Mouse (Mus musculus): ENCODE measurements around the gene Retsat. TPM values are rescaled to one million over a fixed set of nuclear protein-coding genes. Genes with fewer than 3 reads are reported as not detected.

Retsat gene
- polyA plus RNA-seq, 1 experiment from 2014 or later: 9.5 TPM

GRCm38 (mm10) chr6:72593914-72594313 is 4.4 kb upstream of the Retsat start:
- H3K4me1 ChIP-seq (ENCODE audit: control insufficient read depth, insufficient read depth, low read length): no peaks in the 10 kb centered on the region
- H3K4me3 ChIP-seq (ENCODE audit: low read depth, low read length): no peak overlapping the region
- no peak overlapping the region for H3K9ac ChIP-seq (replicated peaks; ENCODE audit: low read length)
- H3K4me2 ChIP-seq (ENCODE audit: low read depth, low read length): no peak overlapping the region
- WGBS: 67% methylated on average over 5 of the region's 5 CpGs
- no peak overlapping the region for H3K27ac ChIP-seq (replicated peaks; ENCODE audit: low read depth, low read length)
- ATAC-seq (replicated peaks; ENCODE audit: insufficient number of reproducible peaks, low FRiP score, low TSS enrichment, low read depth) (no peak), DNase-seq (ENCODE audit: low spot score) (no peak)
- no peaks in the 10 kb centered on the region for H3K9me3 ChIP-seq (replicated peaks; ENCODE audit: control insufficient read depth, low read length)
- no peaks in the 10 kb centered on the region for H3K36me3 ChIP-seq (replicated peaks; ENCODE audit: control insufficient read depth, insufficient read depth, low read depth, low read length)
- no peaks in the 10 kb centered on the region for H3K27me3 ChIP-seq (ENCODE audit: control insufficient read depth, insufficient read depth, low read length)

GRCm38 (mm10) chr6:72597083-72597874 is 996 bp upstream of the Retsat start:
- Histone ChIP-seq H3K4me3 (ENCODE audit: low read depth, low read length) (peak overlapping the region; percentile 60), H3K9me3 (replicated peaks; ENCODE audit: control insufficient read depth, low read length) (no peaks in the 10 kb centered on the region), H3K36me3 (replicated peaks; ENCODE audit: control insufficient read depth, insufficient read depth, low read depth, low read length) (no peaks in the 10 kb centered on the region), H3K27ac (replicated peaks; ENCODE audit: low read depth, low read length) (no peak overlapping the region), H3K9ac (replicated peaks; ENCODE audit: low read length) (peak overlapping the region; percentile 70), H3K27me3 (ENCODE audit: control insufficient read depth, insufficient read depth, low read length) (no peaks in the 10 kb centered on the region), H3K4me2 (ENCODE audit: low read depth, low read length) (peak overlapping the region; percentile 75), H3K4me1 (ENCODE audit: control insufficient read depth, insufficient read depth, low read length) (no peaks in the 10 kb centered on the region)
- WGBS: 50% methylated on average over 13 of the region's 13 CpGs
- ATAC-seq (replicated peaks; ENCODE audit: insufficient number of reproducible peaks, low FRiP score, low TSS enrichment, low read depth): no peak
- no peak for DNase-seq (ENCODE audit: low spot score)

- DNase-seq (ENCODE audit: low spot score) (peak; percentile 30), ATAC-seq (replicated peaks; ENCODE audit: insufficient number of reproducible peaks, low FRiP score, low TSS enrichment, low read depth) (no peak)
- peak overlapping the region; percentile 62 for H3K9ac ChIP-seq (replicated peaks; ENCODE audit: low read length)
- no peaks in the 10 kb centered on the region for H3K9me3 ChIP-seq (replicated peaks; ENCODE audit: control insufficient read depth, low read length)
- WGBS: 51% methylated on average over 12 of the region's 12 CpGs
- H3K27ac ChIP-seq (replicated peaks; ENCODE audit: low read depth, low read length): no peak overlapping the region
- no peaks in the 10 kb centered on the region for H3K27me3 ChIP-seq (ENCODE audit: control insufficient read depth, insufficient read depth, low read length)
- H3K4me1 ChIP-seq (ENCODE audit: control insufficient read depth, insufficient read depth, low read length): no peaks in the 10 kb centered on the region
- peak overlapping the region; percentile 60 for H3K4me3 ChIP-seq (ENCODE audit: low read depth, low read length)
- peak overlapping the region; percentile 75 for H3K4me2 ChIP-seq (ENCODE audit: low read depth, low read length)
- H3K36me3 ChIP-seq (replicated peaks; ENCODE audit: control insufficient read depth, insufficient read depth, low read depth, low read length): no peaks in the 10 kb centered on the region
These were observed 699 bp downstream of the Retsat start for GRCm38 (mm10) chr6:72598791-72599557.

GRCm38 (mm10) chr6:72600216-72600615 is 1.9 kb downstream of the Retsat start:
- Histone ChIP-seq H3K27me3 (ENCODE audit: control insufficient read depth, insufficient read depth, low read length) (no peaks in the 10 kb centered on the region), H3K9me3 (replicated peaks; ENCODE audit: control insufficient read depth, low read length) (no peaks in the 10 kb centered on the region), H3K27ac (replicated peaks; ENCODE audit: low read depth, low read length) (no peak overlapping the region), H3K4me2 (ENCODE audit: low read depth, low read length) (no peak overlapping the region), H3K36me3 (replicated peaks; ENCODE audit: control insufficient read depth, insufficient read depth, low read depth, low read length) (no peaks in the 10 kb centered on the region), H3K9ac (replicated peaks; ENCODE audit: low read length) (no peak overlapping the region), H3K4me3 (ENCODE audit: low read depth, low read length) (no peak overlapping the region), H3K4me1 (ENCODE audit: control insufficient read depth, insufficient read depth, low read length) (no peaks in the 10 kb centered on the region)
- DNase-seq (ENCODE audit: low spot score): no peak
- WGBS: 82% methylated on average over 6 of the region's 6 CpGs
- no peak for ATAC-seq (replicated peaks; ENCODE audit: insufficient number of reproducible peaks, low FRiP score, low TSS enrichment, low read depth)

- DNase-seq (ENCODE audit: low spot score) (no peak), ATAC-seq (replicated peaks; ENCODE audit: insufficient number of reproducible peaks, low FRiP score, low TSS enrichment, low read depth) (no peak)
- no peak overlapping the region for H3K4me2 ChIP-seq (ENCODE audit: low read depth, low read length)
- H3K36me3 ChIP-seq (replicated peaks; ENCODE audit: control insufficient read depth, insufficient read depth, low read depth, low read length): no peaks in the 10 kb centered on the region
- H3K4me3 ChIP-seq (ENCODE audit: low read depth, low read length): no peak overlapping the region
- no peaks in the 10 kb centered on the region for H3K9me3 ChIP-seq (replicated peaks; ENCODE audit: control insufficient read depth, low read length)
- H3K27ac ChIP-seq (replicated peaks; ENCODE audit: low read depth, low read length): no peak overlapping the region
- H3K9ac ChIP-seq (replicated peaks; ENCODE audit: low read length): no peak overlapping the region
- no peaks in the 10 kb centered on the region for H3K4me1 ChIP-seq (ENCODE audit: control insufficient read depth, insufficient read depth, low read length)
- H3K27me3 ChIP-seq (ENCODE audit: control insufficient read depth, insufficient read depth, low read length): no peaks in the 10 kb centered on the region
- WGBS: 84% methylated on average over 12 of the region's 12 CpGs
These were observed 2.5 kb downstream of the Retsat start for GRCm38 (mm10) chr6:72600771-72601170.

- WGBS: 68% methylated on average over 1 of the region's 1 CpGs
- no peak overlapping the region for H3K27ac ChIP-seq (replicated peaks; ENCODE audit: low read depth, low read length)
- H3K27me3 ChIP-seq (ENCODE audit: control insufficient read depth, insufficient read depth, low read length): no peaks in the 10 kb centered on the region
- no peaks in the 10 kb centered on the region for H3K36me3 ChIP-seq (replicated peaks; ENCODE audit: control insufficient read depth, insufficient read depth, low read depth, low read length)
- DNase-seq (ENCODE audit: low spot score) (peak; percentile 75), ATAC-seq (replicated peaks; ENCODE audit: insufficient number of reproducible peaks, low FRiP score, low TSS enrichment, low read depth) (no peak)
- no peak overlapping the region for H3K4me3 ChIP-seq (ENCODE audit: low read depth, low read length)
- H3K4me1 ChIP-seq (ENCODE audit: control insufficient read depth, insufficient read depth, low read length): no peaks in the 10 kb centered on the region
- H3K4me2 ChIP-seq (ENCODE audit: low read depth, low read length): no peak overlapping the region
- H3K9me3 ChIP-seq (replicated peaks; ENCODE audit: control insufficient read depth, low read length): no peaks in the 10 kb centered on the region
- H3K9ac ChIP-seq (replicated peaks; ENCODE audit: low read length): no peak overlapping the region
These were observed 3.5 kb downstream of the Retsat start for GRCm38 (mm10) chr6:72601732-72602131.

GRCm38 (mm10) chr6:72604066-72604465 is 5.8 kb downstream of the Retsat start:
- Histone ChIP-seq H3K4me1 (ENCODE audit: control insufficient read depth, insufficient read depth, low read length) (no peaks in the 10 kb centered on the region), H3K9me3 (replicated peaks; ENCODE audit: control insufficient read depth, low read length) (no peaks in the 10 kb centered on the region), H3K4me3 (ENCODE audit: low read depth, low read length) (no peak overlapping the region), H3K36me3 (replicated peaks; ENCODE audit: control insufficient read depth, insufficient read depth, low read depth, low read length) (0 out of 2 replicates have a peak, but pooled peaks cover 2% of the 10 kb centered on the region), H3K4me2 (ENCODE audit: low read depth, low read length) (no peak overlapping the region), H3K27me3 (ENCODE audit: control insufficient read depth, insufficient read depth, low read length) (no peaks in the 10 kb centered on the region), H3K9ac (replicated peaks; ENCODE audit: low read length) (no peak overlapping the region), H3K27ac (replicated peaks; ENCODE audit: low read depth, low read length) (no peak overlapping the region)
- WGBS: 86% methylated on average over 2 of the region's 2 CpGs
- ATAC-seq (replicated peaks; ENCODE audit: insufficient number of reproducible peaks, low FRiP score, low TSS enrichment, low read depth): no peak
- no peak for DNase-seq (ENCODE audit: low spot score)

GRCm38 (mm10) chr6:72607060-72607459 is 8.8 kb downstream of the Retsat start:
- H3K9me3 ChIP-seq (replicated peaks; ENCODE audit: control insufficient read depth, low read length): no peaks in the 10 kb centered on the region
- 90% methylated on average over 4 of the region's 4 CpGs for WGBS
- 0 out of 2 replicates have a peak, but pooled peaks cover 2% of the 10 kb centered on the region for H3K36me3 ChIP-seq (replicated peaks; ENCODE audit: control insufficient read depth, insufficient read depth, low read depth, low read length)
- DNase-seq (ENCODE audit: low spot score): no peak
- H3K4me3 ChIP-seq (ENCODE audit: low read depth, low read length): no peak overlapping the region
- H3K27ac ChIP-seq (replicated peaks; ENCODE audit: low read depth, low read length): no peak overlapping the region
- no peak overlapping the region for H3K9ac ChIP-seq (replicated peaks; ENCODE audit: low read length)
- no peaks in the 10 kb centered on the region for H3K27me3 ChIP-seq (ENCODE audit: control insufficient read depth, insufficient read depth, low read length)
- ATAC-seq (replicated peaks; ENCODE audit: insufficient number of reproducible peaks, low FRiP score, low TSS enrichment, low read depth): no peak
- no peak overlapping the region for H3K4me2 ChIP-seq (ENCODE audit: low read depth, low read length)
- H3K4me1 ChIP-seq (ENCODE audit: control insufficient read depth, insufficient read depth, low read length): no peaks in the 10 kb centered on the region
